Mouse (Mus musculus) megakaryocyte, embryonic 14.5 days (primary cell): ENCODE results near the gene Ctdsp1.

ENCODE experiments used
- FLI1 ChIP-seq: IDR thresholded peaks from 2 replicates; pipeline ENCODE4 v1.6.1; 2012; ENCODE audit warnings: low read length, inconsistent platforms, mixed read lengths
- GATA1 ChIP-seq: IDR thresholded peaks from 3 replicates; pipeline ENCODE4 v1.6.1; 2012; ENCODE audit warnings: mixed read lengths, low read length, inconsistent platforms, borderline replicate concordance

- TF ChIP-seq GATA1 (no peak), FLI1 (no peak)
Observed at GRCm38 (mm10) chr1:74400531-74400930, 9.2 kb downstream of the Ctdsp1 start.
